Mouse (Mus musculus) adrenal gland, postnatal 10 days (tissue): ENCODE results near the gene Hcn2. TPM values are rescaled to one million over a fixed set of nuclear protein-coding genes. Genes with fewer than 3 reads are reported as not detected.

Experiments
- DNase-seq: peaks from one replicate; pipeline ENCODE4 v3.0.0; 2021; ENCODE audit warnings: mixed read lengths
- total RNA-seq, 2 experiments: library from RNA; stranded (reverse); gene quantifications; 2 replicates each; pipeline ENCODE4 v1.2.3; 2021

Gene Hcn2
- total RNA-seq, 2 experiments from 2014 or later: 7.2 to 8.7 TPM

- no peak for DNase-seq
These were observed 58.2 kb downstream of the Hcn2 start for GRCm38 (mm10) chr10:79774486-79775279.

- peak; percentile 69 for DNase-seq
These were observed 60.7 kb downstream of the Hcn2 start, which contains the start of gene Fstl3 for GRCm38 (mm10) chr10:79777103-79777531. Gene Fstl3, plus strand, starts transcription at chr10:79777272.

GRCm38 (mm10) chr10:79778006-79778405 lies 61.6 kb downstream of the Hcn2 start:
- peak; percentile 69 for DNase-seq

- no peak for DNase-seq
These were observed 62.8 kb downstream of the Hcn2 start for GRCm38 (mm10) chr10:79779193-79779592.

DNA sequence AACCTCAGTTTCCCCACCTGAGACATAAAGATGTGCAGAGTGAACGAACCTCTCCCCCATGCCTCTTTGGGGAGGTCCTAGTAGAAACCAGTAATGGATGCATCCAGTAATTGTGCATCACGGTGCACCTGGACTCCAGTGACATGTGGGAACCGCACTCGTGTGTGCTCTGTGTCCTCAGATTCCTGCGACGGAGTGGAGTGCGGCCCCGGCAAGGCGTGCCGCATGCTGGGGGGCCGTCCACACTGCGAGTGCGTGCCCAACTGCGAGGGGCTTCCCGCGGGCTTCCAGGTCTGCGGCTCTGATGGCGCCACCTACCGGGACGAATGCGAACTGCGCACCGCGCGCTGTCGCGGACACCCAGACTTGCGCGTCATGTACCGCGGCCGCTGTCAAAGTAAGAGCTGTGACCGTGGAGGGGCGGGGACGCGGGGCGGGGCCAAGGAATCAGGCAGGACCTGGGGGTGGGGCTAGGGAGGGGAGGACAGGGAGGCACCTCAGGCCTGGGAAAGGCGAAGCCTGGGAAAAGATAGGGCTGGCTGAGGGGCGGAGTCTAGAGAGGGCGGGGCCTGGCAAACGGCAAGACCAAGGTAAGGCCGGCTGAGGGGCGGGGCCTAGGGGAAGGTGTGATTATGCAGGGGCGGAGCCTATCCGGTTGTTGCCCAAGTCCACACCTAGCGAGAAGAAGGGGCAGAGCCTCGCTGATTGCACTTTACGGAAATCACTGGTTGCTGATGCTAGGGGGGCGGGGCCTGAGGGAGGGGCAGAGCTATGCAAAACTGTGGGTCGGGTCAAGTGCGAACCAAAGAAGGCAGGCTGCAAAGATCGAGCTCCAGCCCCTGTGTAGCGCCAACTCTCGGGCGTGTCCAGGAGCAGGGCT lies 63.6 kb downstream of the Hcn2 start:
- peak; percentile 97 for DNase-seq

- DNase-seq: no peak
These were observed 64.2 kb downstream of the Hcn2 start for GRCm38 (mm10) chr10:79780664-79781015.

DNA sequence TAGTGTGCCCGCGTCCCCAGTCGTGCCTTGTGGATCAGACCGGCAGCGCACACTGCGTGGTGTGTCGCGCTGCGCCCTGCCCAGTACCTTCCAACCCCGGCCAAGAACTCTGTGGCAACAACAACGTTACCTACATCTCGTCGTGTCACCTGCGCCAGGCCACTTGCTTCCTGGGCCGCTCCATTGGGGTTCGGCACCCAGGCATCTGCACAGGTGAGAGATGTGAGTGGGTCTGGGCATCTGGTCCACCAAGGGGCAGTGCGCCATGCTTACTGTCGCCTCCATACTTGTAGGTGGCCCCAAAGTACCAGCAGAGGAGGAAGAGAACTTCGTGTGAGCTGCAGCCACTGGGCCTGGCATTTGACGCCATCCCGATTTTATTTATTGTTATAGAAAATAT lies 64.7 kb downstream of the Hcn2 start:
- DNase-seq: no peak

- DNase-seq: no peak
These were observed 65.5 kb downstream of the Hcn2 start for GRCm38 (mm10) chr10:79781956-79782355.

- DNase-seq: no peak
These were observed 66.6 kb downstream of the Hcn2 start for GRCm38 (mm10) chr10:79783050-79783449.

- peak; percentile 68 for DNase-seq
These were observed 67.7 kb downstream of the Hcn2 start for GRCm38 (mm10) chr10:79783920-79784800.

Other genes with a start within 250 kb of the Hcn2 start
- not detected for gene Vmn2r83, start 247.9 kb upstream of the Hcn2 start, total RNA-seq
- gene Plpp2, start 182.8 kb upstream of the Hcn2 start, total RNA-seq: 10 to 100 TPM; 16.4 to 19.4 TPM
- 10 to 100 TPM; 27.3 to 31.8 TPM for gene Mier2, start 161.4 kb upstream of the Hcn2 start, total RNA-seq
- not detected for gene Theg, start 129.3 kb upstream of the Hcn2 start, total RNA-seq
- under 1 TPM; 0.21 TPM for gene C2cd4c, start 102.6 kb upstream of the Hcn2 start, total RNA-seq
- gene Shc2, start 78.7 kb upstream of the Hcn2 start, total RNA-seq: 1 to 10 TPM; 5.6 to 8.4 TPM
- not detected for gene Odf3l2, start 70.9 kb upstream of the Hcn2 start, total RNA-seq
- gene Madcam1, start 52.1 kb upstream of the Hcn2 start, total RNA-seq: 1 to 10 TPM; 3.1 to 4.0 TPM
- gene Tpgs1, start 47.3 kb upstream of the Hcn2 start, total RNA-seq: 10 to 100 TPM; 26.2 to 27.0 TPM
- 10 to 100 TPM; 90.2 to 96.7 TPM for gene Cdc34, start 34.4 kb upstream of the Hcn2 start, total RNA-seq
- 1 to 10 TPM; 1.0 to 1.5 TPM for gene Gzmm, start 27.6 kb upstream of the Hcn2 start, total RNA-seq
- gene Bsg, start 12.1 kb upstream of the Hcn2 start, total RNA-seq: 100 to 1,000 TPM; 662 to 732 TPM
- gene Polrmt, start 29.9 kb downstream of the Hcn2 start, total RNA-seq: 10 to 100 TPM; 60.1 to 69.8 TPM
- gene Fgf22, start 38.4 kb downstream of the Hcn2 start, total RNA-seq: not detected
- gene Rnf126, start 50.3 kb downstream of the Hcn2 start, total RNA-seq: 10 to 100 TPM; 50.8 to 55.1 TPM
- 1 to 10 TPM; 5.5 to 5.7 TPM for gene Fstl3, start 60.6 kb downstream of the Hcn2 start, total RNA-seq
- under 1 TPM; 0.09 to 0.21 TPM for gene Prss57, start 74.3 kb downstream of the Hcn2 start, total RNA-seq
- 10 to 100 TPM; 69.6 to 80.2 TPM for gene Palm, start 76.9 kb downstream of the Hcn2 start, total RNA-seq
- under 1 TPM in 1 of 2 experiments, not detected in 1; 0.27 TPM for gene Misp, start 104.4 kb downstream of the Hcn2 start, total RNA-seq
- gene Ptbp1, start 137.8 kb downstream of the Hcn2 start, total RNA-seq: 100 to 1,000 TPM; 267 to 270 TPM
- 1 to 10 TPM; 1.5 to 2.8 TPM for gene Prtn3, start 157.8 kb downstream of the Hcn2 start, total RNA-seq
- gene Plppr3, start 158.0 kb downstream of the Hcn2 start, total RNA-seq: 1 to 10 TPM; 3.4 to 4.3 TPM
- gene Elane, start 169.6 kb downstream of the Hcn2 start, total RNA-seq: 1 to 10 TPM; 2.1 to 2.3 TPM
- gene Cfd, start 174.2 kb downstream of the Hcn2 start, total RNA-seq: 100 to 1,000 TPM; 316 to 348 TPM
- gene Med16, start 192.3 kb downstream of the Hcn2 start, total RNA-seq: 10 to 100 TPM; 48.1 to 50.8 TPM
- not detected for gene Gm26602, start 194.2 kb downstream of the Hcn2 start, total RNA-seq
- 1 to 10 TPM in 1 of 2 experiments, under 1 TPM in 1; 0.69 to 1.8 TPM for gene Kiss1r, start 200.3 kb downstream of the Hcn2 start, total RNA-seq
- 10 to 100 TPM; 78.9 to 93.6 TPM for gene R3hdm4, start 204.6 kb downstream of the Hcn2 start, total RNA-seq
- gene Arid3a, start 210.4 kb downstream of the Hcn2 start, total RNA-seq: 1 to 10 TPM; 6.3 to 8.1 TPM
- 10 to 100 TPM; 32.4 to 34.9 TPM for gene Wdr18, start 243.5 kb downstream of the Hcn2 start, total RNA-seq